Mouse (Mus musculus): ENCODE measurements around the gene Strn4. TPM values are rescaled to one million over a fixed set of nuclear protein-coding genes. Genes with fewer than 3 reads are reported as not detected.

Strn4 gene
- polyA plus RNA-seq, 1 experiment from 2014 or later, result 122 TPM

GRCm38 (mm10) chr7:16869497-16869896 is 53.8 kb downstream of the Strn4 start:
- Histone ChIP-seq H3K36me3 (peaks cover 62% of the 10 kb centered on the region), H3K27me3 (no peaks in the 10 kb centered on the region), H3K4me3 (peak overlapping the region; percentile 23), H3K9ac (peak overlapping the region; percentile 55; the same call in 1 of the 2 replicates), H3K27ac (peak overlapping the region; percentile 69), H3K4me1 (peaks cover 5% of the 10 kb centered on the region), H3K9me3 (no peaks in the 10 kb centered on the region), H3K4me2 (peak overlapping the region; percentile 56)
- 14% methylated on average over 16 of the region's 16 CpGs for WGBS
- ATAC-seq (ENCODE audit: insufficient number of reproducible peaks, insufficient read depth, low FRiP score, low TSS enrichment, low read depth), result peak; percentile 93

GRCm38 (mm10) chr7:16871600-16871999 is 55.9 kb downstream of the Strn4 start:
- WGBS, result 77% methylated on average over 10 of the region's 10 CpGs
- H3K9ac ChIP-seq, result no peak overlapping the region
- ATAC-seq (ENCODE audit: insufficient number of reproducible peaks, insufficient read depth, low FRiP score, low TSS enrichment, low read depth), result no peak
- peaks cover 42% of the 10 kb centered on the region for H3K36me3 ChIP-seq
- no peaks in the 10 kb centered on the region for H3K27me3 ChIP-seq
- no peak overlapping the region for H3K27ac ChIP-seq
- peaks cover 7% of the 10 kb centered on the region for H3K4me1 ChIP-seq
- H3K4me2 ChIP-seq, result no peak overlapping the region
- no peak overlapping the region for H3K4me3 ChIP-seq
- H3K9me3 ChIP-seq, result no peaks in the 10 kb centered on the region

GRCm38 (mm10) chr7:16872478-16872877 is 56.8 kb downstream of the Strn4 start:
- 95% methylated on average over 9 of the region's 9 CpGs for WGBS
- peaks cover 35% of the 10 kb centered on the region for H3K36me3 ChIP-seq
- H3K9me3 ChIP-seq, result no peaks in the 10 kb centered on the region
- H3K27ac ChIP-seq, result no peak overlapping the region
- ATAC-seq (ENCODE audit: insufficient number of reproducible peaks, insufficient read depth, low FRiP score, low TSS enrichment, low read depth), result no peak
- no peak overlapping the region for H3K9ac ChIP-seq
- no peak overlapping the region for H3K4me3 ChIP-seq
- no peak overlapping the region for H3K4me2 ChIP-seq
- no peaks in the 10 kb centered on the region for H3K27me3 ChIP-seq
- H3K4me1 ChIP-seq, result peaks cover 14% of the 10 kb centered on the region

GRCm38 (mm10) chr7:16873392-16873791 is 57.7 kb downstream of the Strn4 start:
- no peaks in the 10 kb centered on the region for H3K9me3 ChIP-seq
- peaks cover 14% of the 10 kb centered on the region for H3K4me1 ChIP-seq
- H3K36me3 ChIP-seq, result peaks cover 34% of the 10 kb centered on the region
- no peak for ATAC-seq (ENCODE audit: insufficient number of reproducible peaks, insufficient read depth, low FRiP score, low TSS enrichment, low read depth)
- H3K4me2 ChIP-seq, result 0 out of 2 replicates have a peak overlapping the region, but pooled peaks have one; percentile 51
- WGBS, result 91% methylated on average over 4 of the region's 4 CpGs
- no peak overlapping the region for H3K27ac ChIP-seq
- H3K27me3 ChIP-seq, result no peaks in the 10 kb centered on the region
- no peak overlapping the region for H3K9ac ChIP-seq
- no peak overlapping the region for H3K4me3 ChIP-seq

GRCm38 (mm10) chr7:16874190-16874589 is 58.5 kb downstream of the Strn4 start:
- Histone ChIP-seq H3K9ac (peak overlapping the region; percentile 60; the same call in 1 of the 2 replicates), H3K4me2 (peak overlapping the region; percentile 51), H3K27ac (peak overlapping the region; percentile 94), H3K4me3 (peak overlapping the region; percentile 85), H3K9me3 (no peaks in the 10 kb centered on the region), H3K36me3 (peaks cover 38% of the 10 kb centered on the region), H3K27me3 (no peaks in the 10 kb centered on the region), H3K4me1 (peaks cover 14% of the 10 kb centered on the region)
- WGBS, result 3% methylated on average over 17 of the region's 17 CpGs
- ATAC-seq (ENCODE audit: insufficient number of reproducible peaks, insufficient read depth, low FRiP score, low TSS enrichment, low read depth), result no peak

GRCm38 (mm10) chr7:16874756-16875309 is 59.1 kb downstream of the Strn4 start:
- peak overlapping the region; percentile 91 for H3K9ac ChIP-seq
- H3K4me1 ChIP-seq, result peaks cover 17% of the 10 kb centered on the region
- WGBS, result under 1% methylated on average over 33 of the region's 33 CpGs

GRCm38 (mm10) chr7:16875310-16875325 is 59.4 kb downstream of the Strn4 start, which contains the start of gene Dact3:
Gene Dact3 (plus strand): TSS chr7:16875317.
- Histone ChIP-seq H3K9me3 (no peaks in the 10 kb centered on the region), H3K27me3 (no peaks in the 10 kb centered on the region), H3K27ac (peak within 1 kb of the TSS; percentile 94), H3K4me1 (peaks cover 18% of the 10 kb centered on the region), H3K36me3 (peaks cover 32% of the 10 kb centered on the region), H3K9ac (peak within 1 kb of the TSS; percentile 91), H3K4me2 (peak within 1 kb of the TSS; percentile 80), H3K4me3 (peak within 1 kb of the TSS; percentile 85)
- WGBS, result 0% methylated on average over 1 of the region's 1 CpGs
- ATAC-seq (ENCODE audit: insufficient number of reproducible peaks, insufficient read depth, low FRiP score, low TSS enrichment, low read depth), result no peak

More at GRCm38 (mm10) chr7:16874756-16875309, 59.1 kb downstream of the Strn4 start:
- peak overlapping the region; percentile 94 for H3K27ac ChIP-seq
- peaks cover 35% of the 10 kb centered on the region for H3K36me3 ChIP-seq
- peak overlapping the region; percentile 85 for H3K4me3 ChIP-seq
- H3K4me2 ChIP-seq, result peak overlapping the region; percentile 80
- H3K9me3 ChIP-seq, result no peaks in the 10 kb centered on the region
- H3K27me3 ChIP-seq, result no peaks in the 10 kb centered on the region
- peak; percentile 94 for ATAC-seq (ENCODE audit: insufficient number of reproducible peaks, insufficient read depth, low FRiP score, low TSS enrichment, low read depth)

- Histone ChIP-seq H3K9me3 (no peaks in the 10 kb centered on the region), H3K27ac (peak overlapping the region; percentile 93), H3K9ac (peak overlapping the region; percentile 91), H3K4me3 (peak overlapping the region; percentile 85), H3K27me3 (no peaks in the 10 kb centered on the region), H3K4me2 (peak overlapping the region; percentile 80), H3K36me3 (peaks cover 30% of the 10 kb centered on the region), H3K4me1 (peaks cover 20% of the 10 kb centered on the region)
- ATAC-seq (ENCODE audit: insufficient number of reproducible peaks, insufficient read depth, low FRiP score, low TSS enrichment, low read depth), result no peak
- under 1% methylated on average over 42 of the region's 42 CpGs for WGBS
Measured at GRCm38 (mm10) chr7:16875326-16875725, 59.6 kb downstream of the Strn4 start.

- Histone ChIP-seq H3K9ac (peak overlapping the region; percentile 91), H3K27ac (peak overlapping the region; percentile 93), H3K4me3 (peak overlapping the region; percentile 85), H3K4me1 (peaks cover 27% of the 10 kb centered on the region), H3K4me2 (peak overlapping the region; percentile 80), H3K36me3 (peaks cover 30% of the 10 kb centered on the region), H3K27me3 (no peaks in the 10 kb centered on the region), H3K9me3 (no peaks in the 10 kb centered on the region)
- ATAC-seq (ENCODE audit: insufficient number of reproducible peaks, insufficient read depth, low FRiP score, low TSS enrichment, low read depth), result no peak
- WGBS, result 4% methylated on average over 11 of the region's 11 CpGs
Measured at GRCm38 (mm10) chr7:16876006-16876405, 60.3 kb downstream of the Strn4 start.

- Histone ChIP-seq H3K27me3 (no peaks in the 10 kb centered on the region), H3K36me3 (peaks cover 31% of the 10 kb centered on the region), H3K4me2 (peak overlapping the region; percentile 80), H3K9ac (peak overlapping the region; percentile 91), H3K27ac (peak overlapping the region; percentile 93), H3K9me3 (no peaks in the 10 kb centered on the region), H3K4me3 (peak overlapping the region; percentile 85), H3K4me1 (peaks cover 27% of the 10 kb centered on the region)
- peak; percentile 11; the same call in 1 of the 2 replicates for ATAC-seq (ENCODE audit: insufficient number of reproducible peaks, insufficient read depth, low FRiP score, low TSS enrichment, low read depth)
- WGBS, result 2% methylated on average over 13 of the region's 13 CpGs
Measured at GRCm38 (mm10) chr7:16876608-16877007, 60.9 kb downstream of the Strn4 start.

- H3K4me2 ChIP-seq, result no peak overlapping the region
- H3K9me3 ChIP-seq, result no peaks in the 10 kb centered on the region
- 78% methylated on average over 3 of the region's 3 CpGs for WGBS
- no peaks in the 10 kb centered on the region for H3K27me3 ChIP-seq
- ATAC-seq (ENCODE audit: insufficient number of reproducible peaks, insufficient read depth, low FRiP score, low TSS enrichment, low read depth), result no peak
- H3K4me3 ChIP-seq, result no peak overlapping the region
- H3K36me3 ChIP-seq, result peaks cover 34% of the 10 kb centered on the region
- no peak overlapping the region for H3K9ac ChIP-seq
- H3K4me1 ChIP-seq, result peaks cover 27% of the 10 kb centered on the region
- no peak overlapping the region for H3K27ac ChIP-seq
Measured at GRCm38 (mm10) chr7:16877717-16878116, 62.0 kb downstream of the Strn4 start.

GRCm38 (mm10) chr7:16879796-16880547 is 64.3 kb downstream of the Strn4 start:
- H3K9ac ChIP-seq, result peak overlapping the region; percentile 16

More at GRCm38 (mm10) chr7:16879796-16880547, 64.3 kb downstream of the Strn4 start:
- Histone ChIP-seq H3K9me3 (peaks cover under 1% of the 10 kb centered on the region; the same call in 1 of the 2 replicates), H3K27me3 (peaks cover under 1% of the 10 kb centered on the region; the same call in 1 of the 2 replicates), H3K4me3 (no peak overlapping the region), H3K36me3 (peaks cover 57% of the 10 kb centered on the region), H3K4me2 (no peak overlapping the region), H3K4me1 (peaks cover 25% of the 10 kb centered on the region), H3K27ac (peak overlapping the region; percentile 74)
- no peak for ATAC-seq (ENCODE audit: insufficient number of reproducible peaks, insufficient read depth, low FRiP score, low TSS enrichment, low read depth)
- 23% methylated on average over 7 of the region's 9 CpGs for WGBS

All from embryonic facial prominence, embryonic 13.5 days (tissue).